Mouse (Mus musculus) right cerebral cortex, adult 2 months (tissue): ENCODE data around the gene Cul3.

ENCODE experiments used
- DNase-seq, 2 experiments: peaks; one replicate each; pipeline ENCODE4 v3.0.0; 2021 to 2022; ENCODE audit warnings: low spot score in 2 of 2

The Cul3 gene

DNA sequence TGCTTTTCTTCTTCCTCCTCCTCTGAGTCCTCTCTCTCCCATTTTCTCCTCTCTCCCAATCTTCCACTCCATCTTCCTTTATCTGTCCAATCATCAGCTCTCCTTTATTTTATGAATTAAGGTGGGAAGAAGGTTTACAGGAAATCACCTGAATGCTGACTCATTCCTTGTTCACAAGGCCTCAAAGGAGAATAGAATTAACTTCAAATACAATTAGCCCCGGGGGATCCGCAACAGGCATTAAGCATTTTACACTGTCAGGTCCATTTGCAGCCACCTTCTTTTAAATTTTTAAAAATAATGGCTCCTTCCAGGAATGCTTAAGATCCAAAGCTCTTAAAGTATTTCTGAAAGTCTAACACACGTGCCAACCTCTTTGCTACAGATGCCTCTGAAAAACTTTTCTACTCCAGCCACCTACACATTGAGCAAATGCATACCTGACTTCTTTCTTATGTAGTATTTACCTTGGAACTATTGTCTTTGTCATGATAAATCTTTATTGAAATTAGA lies 24.7 kb downstream of the Cul3 start:
- DNase-seq = no peak

DNA sequence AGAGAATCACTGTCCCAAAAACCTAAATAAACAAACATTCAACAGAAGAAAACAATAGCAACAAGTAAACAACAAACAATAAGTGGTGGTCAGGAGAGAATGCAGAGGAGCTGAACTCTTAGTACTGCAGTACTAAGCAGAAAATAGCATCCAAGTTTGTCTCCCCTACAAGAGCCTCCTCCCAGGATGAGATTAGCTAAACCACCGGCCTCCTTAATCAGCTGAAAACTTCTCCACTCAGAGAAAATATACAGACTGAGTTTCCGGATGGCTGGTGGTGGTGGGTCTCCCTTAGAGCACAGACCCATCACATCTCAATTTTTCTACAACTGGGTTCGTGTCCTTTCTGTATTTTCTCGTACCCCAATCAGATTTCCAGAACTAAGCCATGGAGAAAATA lies 47.0 kb downstream of the Cul3 start:
- DNase-seq = no peak

DNA sequence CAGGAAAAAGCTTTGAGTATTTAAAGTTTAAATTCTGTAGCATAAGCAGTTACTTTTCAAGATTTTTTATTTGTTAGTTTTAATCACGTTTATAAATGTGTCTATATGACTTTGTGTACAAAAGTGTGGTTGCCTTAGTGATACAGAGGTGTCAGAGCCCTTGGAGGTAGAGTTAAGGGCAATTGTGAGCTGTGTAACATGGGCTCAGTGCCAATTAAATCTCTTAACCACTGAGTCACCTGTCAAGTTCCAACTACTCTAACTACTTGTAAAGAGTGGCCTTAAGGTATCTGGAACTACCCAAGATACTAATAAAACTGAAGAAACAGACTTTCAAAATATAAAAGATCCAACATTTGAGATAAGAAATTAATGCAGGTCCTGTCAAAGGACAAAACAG lies 61.5 kb downstream of the Cul3 start:
- DNase-seq = no peak

DNA sequence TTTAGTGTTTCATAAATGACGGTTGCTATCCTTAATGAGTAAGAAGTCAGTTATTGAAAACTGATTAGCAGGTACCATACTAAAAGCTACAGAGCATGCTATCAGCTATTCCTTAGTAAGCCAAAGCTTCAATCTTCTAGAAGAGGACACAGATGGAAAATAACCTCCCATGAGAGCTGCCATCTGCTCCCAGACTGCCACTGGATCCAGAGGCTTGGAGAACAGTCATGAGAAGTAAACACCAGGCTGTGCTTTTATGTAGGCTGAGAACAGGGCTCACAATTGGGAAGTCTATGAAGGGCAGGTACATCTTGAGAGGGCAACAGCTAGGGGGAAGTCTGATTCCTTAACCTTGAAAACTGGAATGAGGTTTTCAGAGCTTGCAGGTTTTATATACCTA lies 79.8 kb downstream of the Cul3 start:
- DNase-seq = no peak

DNA sequence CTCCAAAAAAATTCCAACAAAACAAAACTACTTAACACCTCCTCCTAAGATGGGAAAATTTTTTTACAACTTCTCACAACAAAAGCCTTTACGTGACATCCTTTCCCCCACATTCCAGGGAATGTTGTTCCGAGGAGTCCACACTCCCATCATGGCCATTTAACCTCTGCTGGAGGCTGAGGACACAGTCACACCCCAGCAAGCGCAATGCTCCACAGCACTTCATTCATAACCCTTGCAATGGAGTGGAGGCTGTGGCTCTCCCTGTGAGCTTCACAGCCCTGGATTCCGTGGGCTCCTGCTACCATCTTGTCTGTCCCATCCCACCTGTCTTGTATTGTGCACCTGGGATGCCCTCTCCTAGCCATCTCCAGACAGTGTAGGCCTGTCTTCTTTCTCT lies 81.6 kb downstream of the Cul3 start:
- no peak for DNase-seq

DNA sequence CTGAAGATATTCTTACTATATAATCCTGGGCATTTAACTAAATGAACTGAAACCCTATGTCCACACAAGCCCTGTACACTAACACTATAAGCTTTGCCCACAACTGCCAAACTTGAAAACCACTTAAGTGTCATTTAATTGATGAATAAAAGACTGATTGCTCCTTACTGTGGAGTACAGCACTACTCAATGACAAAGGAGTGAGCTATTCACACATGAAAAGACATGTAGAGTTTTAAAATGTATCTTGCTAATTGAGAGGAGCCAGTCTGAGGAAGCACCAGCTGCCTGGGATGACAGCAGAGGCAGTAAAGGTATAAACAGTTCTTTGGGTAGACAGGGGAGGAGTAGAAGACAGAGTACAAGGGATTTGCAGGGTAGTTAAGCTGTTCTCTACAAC lies 87.0 kb downstream of the Cul3 start:
- no peak for DNase-seq

DNA sequence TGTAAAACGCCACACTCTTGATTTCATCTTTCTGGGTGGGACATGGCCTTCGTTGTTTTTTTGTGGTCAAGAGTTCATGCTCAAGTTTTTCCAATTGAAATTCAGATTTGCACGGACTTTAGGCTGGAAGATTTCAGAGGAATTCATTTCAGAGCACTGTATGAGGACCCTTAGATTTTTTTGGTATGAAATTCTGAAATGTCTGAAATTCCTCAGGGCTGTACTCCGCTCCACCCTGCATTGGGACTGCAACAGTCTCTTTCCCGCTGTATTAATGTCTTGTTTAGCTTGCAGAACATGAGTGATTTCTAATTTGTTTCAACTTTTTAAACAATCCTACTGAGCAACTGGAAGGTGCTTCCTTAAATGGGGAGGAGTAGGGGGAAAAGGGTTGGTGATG lies 90.0 kb downstream of the Cul3 start:
- DNase-seq = no peak

DNA sequence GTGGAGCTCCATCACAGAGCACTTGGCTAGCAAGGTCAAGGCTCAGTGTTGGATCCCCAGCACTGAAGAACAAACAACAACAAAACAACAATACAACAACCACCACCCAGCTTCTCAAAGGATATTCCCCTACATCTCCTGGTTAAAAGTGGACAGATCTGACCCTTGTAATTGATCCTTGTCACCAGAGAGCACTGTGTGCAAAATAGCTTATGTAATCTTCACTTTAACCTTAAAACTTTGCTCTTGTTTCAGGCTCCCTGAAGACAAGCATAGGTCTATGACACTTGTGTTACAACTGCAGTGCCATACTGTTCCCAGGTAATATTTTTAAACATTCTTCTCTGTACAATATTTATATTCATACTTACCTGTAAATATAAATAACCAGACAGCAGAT lies 93.1 kb downstream of the Cul3 start:
- no peak for DNase-seq

DNA sequence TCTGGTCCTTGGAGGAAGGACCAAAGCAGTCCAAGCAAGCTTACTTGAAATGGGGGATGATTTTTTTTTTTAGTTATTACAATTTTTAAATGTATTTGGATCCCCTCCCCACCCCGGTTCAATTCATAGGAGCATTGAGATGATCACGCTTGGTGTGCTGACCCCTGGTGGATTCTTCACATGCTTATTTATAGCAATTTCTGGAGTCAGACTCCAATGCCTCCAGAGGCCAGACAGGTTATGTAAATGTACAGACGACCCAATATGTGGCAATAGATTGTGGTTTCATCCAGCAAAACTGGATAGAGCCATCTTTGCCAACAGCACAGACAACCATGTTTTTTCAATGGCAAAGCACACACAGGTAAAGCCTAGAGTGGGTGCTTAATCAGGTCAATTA lies 96.2 kb downstream of the Cul3 start:
- no peak for DNase-seq

DNA sequence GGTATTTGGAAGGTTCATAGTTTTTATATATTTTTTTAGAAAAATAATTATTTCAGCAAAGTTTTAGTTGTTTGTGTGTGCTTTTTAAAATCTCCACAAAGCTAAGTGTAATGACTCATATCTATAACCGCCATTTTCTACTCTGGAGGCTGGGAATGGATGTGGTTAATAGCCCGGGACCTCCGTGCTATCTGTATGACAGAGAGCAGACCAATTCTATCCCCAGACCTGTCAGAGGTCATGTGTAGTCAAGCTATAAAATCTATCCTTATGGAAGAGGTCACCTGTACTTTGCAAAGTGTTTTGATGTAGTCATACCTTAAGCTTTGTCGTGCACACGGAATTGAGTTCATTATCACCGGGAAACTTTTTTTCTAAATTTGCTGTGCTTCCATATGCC lies 98.7 kb downstream of the Cul3 start:
- no peak for DNase-seq

DNA sequence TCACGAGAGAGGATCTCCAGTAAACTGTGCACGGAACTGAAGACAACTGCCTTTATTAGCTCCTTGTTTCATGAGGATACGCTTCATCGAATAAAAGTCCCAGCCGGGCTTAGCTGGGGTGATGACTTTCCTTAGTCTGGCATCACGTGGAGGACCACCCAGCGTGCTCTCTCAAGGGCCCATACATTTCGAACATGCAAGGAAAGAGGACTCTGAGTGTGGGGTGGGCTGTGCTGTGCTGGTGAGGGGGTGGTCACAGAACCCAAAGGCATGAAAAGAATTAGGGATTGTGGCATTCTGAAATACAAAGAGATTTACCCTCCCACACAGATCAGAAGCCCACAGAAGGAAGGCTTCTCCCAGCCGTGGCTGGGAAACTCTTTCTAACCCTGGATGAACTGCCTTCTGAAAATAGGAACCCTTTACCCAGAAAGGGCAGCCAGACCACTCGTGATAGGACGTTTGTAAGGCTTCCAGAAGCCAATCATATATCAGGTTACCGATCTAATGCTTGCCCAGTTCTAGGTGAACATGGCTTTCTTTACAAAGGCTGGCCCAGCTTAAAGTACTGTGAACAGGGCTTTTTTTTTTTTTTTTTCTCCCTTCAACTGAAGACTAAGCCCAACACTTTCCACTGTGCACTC lies 100.1 kb downstream of the Cul3 start:
- no peak for DNase-seq

DNA sequence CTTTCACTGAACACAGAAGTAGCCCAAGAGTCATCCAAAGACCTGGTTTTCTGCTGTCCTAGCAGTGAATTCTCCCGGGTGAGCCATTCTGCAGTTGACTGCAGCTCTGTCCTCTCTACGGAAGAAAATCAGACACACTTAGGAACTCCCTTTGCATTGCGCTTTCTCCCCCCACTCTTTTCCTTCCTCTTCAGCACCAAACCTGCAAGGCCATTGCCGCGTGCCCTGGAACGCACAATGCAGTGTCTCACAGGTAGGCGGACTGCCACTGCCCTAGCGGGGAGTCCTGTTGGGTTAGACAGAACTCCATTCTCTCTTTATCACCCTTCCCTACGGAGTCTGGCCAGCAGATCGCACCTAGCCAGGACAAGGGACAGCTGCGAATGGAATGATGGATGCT lies 100.8 kb downstream of the Cul3 start:
- DNase-seq = no peak

DNA sequence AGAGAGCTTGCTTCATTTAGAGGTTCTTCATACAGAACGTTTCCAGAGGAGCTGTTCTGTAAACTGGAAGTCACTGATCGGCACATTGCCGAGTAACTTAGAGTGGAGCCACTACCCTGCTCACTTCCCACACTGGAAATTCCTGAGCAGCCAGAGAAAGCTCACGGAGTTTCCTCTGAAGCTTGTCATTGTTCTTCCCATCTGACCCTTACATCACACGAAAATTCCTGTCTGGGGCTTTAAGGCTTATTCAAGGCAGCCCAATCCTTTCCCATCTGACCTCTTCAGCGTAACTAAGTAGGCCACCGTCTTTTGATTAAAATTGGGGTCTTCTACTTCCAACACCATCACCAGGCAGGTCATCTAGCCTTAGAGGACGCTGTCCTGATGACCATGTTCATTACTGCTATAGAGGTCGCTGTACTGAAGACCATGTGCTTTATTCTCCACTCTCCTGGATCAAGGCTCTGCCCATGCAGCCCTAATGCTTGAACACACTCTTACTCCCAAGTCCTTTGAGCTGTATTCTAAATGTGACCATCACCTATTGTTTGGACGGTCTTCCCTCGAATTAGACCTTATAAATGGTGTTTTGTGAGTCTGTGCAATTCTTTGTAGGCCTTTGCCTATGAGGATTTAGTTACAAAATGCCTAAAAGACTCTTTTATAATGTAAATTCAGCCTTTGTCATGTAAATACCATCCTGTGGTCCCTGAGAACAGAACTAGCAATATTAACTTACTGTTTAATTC lies 103.2 kb downstream of the Cul3 start:
- no peak for DNase-seq

DNA sequence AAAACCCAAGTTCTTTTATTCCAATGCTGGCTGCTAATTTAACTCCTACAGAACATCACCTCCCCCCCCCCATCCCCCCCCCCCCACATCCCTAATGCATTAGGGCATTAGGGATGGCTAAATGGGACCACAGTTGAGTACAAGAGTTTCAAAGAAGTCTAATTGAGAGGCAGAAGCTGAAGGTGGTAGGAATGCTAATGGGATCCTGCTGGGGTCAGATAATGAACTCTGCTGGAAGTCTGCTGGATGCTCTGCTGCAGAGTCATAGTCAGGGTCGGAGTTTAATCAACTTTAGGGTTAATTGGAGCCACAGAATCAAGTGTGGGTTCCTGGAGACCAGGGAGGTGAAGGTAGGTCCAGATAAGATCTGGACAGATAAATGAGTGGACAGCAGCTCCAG lies 104.2 kb downstream of the Cul3 start:
- no peak for DNase-seq

DNA sequence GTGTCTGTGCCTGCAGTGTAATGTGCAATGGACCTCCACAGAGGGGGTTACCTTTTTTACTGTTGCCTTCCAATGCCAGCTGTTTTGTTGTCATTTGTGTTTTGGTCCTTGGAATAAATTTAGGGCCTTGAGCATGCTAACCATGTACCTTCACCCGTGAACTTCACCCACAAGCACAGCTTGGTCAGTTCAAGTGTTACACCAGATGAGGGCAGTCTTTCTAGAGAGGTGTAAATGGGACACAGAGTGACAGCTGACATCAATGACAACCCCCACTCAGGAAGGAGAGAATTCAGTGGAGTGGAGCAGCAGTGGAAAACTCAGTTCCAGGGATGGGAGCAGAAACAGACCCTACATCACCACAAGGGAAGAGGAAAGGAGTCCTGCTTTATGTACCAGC lies 109.7 kb downstream of the Cul3 start:
- no peak for DNase-seq

DNA sequence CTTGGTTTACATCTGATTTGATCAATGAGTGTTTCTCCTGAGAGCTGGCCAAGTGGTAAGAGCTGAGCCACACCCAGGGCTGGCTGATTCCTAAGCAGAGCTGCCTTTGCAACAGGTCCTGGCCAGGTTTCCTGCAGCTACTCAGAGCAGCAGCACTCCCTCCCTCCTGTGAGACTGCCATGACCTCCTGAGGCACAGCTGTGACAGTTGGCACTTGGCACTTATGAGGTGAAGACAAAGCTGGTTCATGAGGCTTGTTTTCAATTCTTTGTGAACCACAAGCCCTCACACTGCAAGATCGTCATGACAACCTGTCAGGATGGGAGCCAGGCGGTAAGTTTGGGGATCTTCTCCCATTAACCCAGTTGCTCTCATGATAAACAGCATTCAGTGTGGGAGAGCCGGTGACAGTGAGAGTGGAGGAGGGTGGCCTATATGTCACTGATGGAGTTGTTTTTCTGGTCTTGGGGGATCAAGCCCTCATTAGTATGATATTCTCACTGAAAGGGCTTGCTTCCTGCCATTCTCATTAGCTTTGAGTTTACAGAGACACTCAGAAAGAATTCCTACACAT lies 115.4 kb downstream of the Cul3 start:
- no peak for DNase-seq

DNA sequence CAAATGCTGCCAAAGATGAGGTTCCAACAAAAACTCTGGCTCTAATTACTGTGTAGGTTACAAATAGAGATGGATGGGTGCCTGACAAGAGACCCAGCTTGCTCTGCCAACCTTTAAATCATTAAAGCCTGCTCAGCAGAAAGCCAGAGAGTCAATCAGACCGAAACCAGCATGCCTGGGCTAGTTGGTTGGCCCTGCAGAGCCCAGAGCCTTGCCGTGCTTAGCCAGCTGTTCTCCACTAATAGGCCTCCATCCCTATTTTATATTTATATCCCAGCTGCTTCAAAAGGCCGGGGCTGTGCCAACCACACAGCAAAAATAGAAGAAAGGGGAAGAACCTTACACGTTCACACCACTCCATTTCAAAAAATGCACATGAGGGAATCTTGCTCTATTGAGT lies 119.1 kb downstream of the Cul3 start:
- DNase-seq = no peak

DNA sequence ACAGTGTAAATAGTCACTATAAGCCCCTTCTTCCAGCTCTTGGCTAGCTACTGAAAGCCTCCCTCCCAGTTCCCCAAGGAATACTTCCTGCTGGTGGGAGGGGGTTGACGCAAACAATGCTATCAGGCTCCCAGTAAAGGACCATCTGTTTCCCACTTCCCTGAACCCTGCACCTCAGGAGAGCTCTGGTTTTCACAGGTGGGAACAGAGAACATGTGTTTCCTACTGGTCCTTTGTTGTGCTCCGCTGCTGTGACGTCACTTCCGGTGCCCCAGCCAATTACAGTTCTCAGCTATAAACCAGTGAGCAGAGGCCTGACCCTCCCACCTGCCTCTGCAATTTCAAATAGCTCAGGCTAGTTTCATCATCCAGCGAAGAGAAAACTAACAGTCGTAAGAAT lies 122.0 kb downstream of the Cul3 start, which contains the start of gene Fam124b:
Gene Fam124b, minus strand, starts transcription at position 206 of the 400 bp plus-strand sequence.
- no peak for DNase-seq
